Mouse (Mus musculus) WW6 (cell line): ENCODE data around the gene 9130409I23Rik.

Experiments
- DNase-seq: peaks from one replicate; pipeline ENCODE4 v3.0.0-alpha.2; 2013; ENCODE audit warnings: low read depth, low spot score

9130409I23Rik gene

DNA sequence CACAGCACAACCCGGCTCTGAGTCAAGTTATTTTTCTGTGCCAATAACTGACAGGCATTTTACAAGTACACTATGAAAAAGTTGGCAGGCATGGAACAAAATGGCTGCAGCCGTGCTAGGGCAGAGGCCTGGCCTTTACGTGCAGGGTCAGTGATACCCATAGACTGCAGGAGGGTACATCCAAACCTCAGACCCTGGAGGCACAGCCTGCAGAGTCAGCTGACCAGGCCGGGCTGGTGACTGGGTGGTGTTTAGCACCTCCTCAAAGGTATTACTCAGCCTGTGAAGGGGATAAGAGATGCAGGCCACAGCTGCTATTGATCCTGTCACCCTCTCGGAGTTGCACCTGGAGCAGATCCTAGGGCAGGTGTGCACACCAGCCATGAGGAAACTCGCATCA, at the start of gene 9130409I23Rik:
9130409I23Rik (plus strand) TSS at position 301 of the 400 bp plus-strand sequence.
- no peak for DNase-seq

- DNase-seq, result no peak
Measured at GRCm38 (mm10) chr1:181001621-181002020, 49.4 kb upstream of the 9130409I23Rik start.

DNA sequence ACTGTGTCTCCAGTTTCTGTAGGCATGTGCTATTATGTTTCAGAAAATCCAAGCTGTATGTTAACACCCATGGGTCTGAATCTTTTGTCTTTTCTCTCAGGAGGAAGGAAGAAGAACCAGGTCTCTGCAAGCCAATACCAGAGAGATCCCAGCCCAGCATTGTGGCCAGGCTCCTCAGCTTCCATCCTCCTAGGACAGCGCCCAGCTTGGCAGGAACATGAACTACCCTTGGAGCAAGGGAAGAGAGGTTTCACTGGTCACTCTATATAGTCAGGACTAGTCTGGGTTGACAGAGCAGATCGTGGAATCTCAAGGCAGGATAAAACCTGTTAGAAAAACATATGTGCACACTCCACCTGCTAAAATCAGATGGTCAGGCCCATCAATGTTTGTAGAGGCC, 47.2 kb upstream of the 9130409I23Rik start:
- DNase-seq, result no peak

DNA sequence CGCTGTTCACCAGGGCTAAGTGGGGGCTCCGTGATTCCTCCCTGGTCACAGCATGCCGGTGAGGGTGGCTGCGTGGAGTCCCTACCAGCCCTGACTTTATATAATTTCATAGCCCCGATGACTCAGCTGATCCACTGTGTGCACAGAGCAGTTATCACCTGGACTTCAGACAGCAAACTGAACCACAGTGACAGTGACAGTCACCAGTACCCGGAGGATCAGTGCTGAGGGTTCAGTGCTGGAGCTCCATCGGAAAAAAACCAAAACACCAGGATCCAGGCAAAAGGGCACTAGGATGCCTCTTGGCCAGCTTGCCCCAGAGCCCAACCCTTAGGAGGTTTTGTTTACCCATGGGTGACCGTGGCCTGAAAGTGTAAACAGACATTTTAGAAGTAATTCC, 45.7 kb upstream of the 9130409I23Rik start:
- DNase-seq, result no peak

DNA sequence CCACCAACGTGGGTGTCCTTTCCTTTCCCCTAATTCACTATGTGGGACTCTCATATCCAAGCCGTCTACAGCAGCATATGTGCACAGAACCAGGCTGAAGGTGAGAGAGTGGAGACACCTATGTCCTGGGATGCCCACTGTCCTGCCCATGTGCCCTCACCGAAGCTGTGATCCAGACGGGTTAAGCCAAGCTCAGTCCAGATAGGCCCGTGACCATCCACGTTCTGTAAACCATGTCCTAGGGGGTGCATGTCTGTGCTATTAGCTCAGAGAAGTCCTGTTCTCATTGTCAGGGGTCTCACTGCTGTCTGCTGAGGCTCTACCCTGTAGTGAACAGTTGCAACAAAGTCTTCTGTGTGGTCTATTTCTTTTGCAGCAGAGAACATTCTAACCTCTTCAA, 43.2 kb upstream of the 9130409I23Rik start:
- DNase-seq, result no peak

- DNase-seq, result no peak
Measured at GRCm38 (mm10) chr1:181008266-181008665, 42.8 kb upstream of the 9130409I23Rik start.

- DNase-seq, result no peak
Measured at GRCm38 (mm10) chr1:181009011-181009590, 41.9 kb upstream of the 9130409I23Rik start.

DNA sequence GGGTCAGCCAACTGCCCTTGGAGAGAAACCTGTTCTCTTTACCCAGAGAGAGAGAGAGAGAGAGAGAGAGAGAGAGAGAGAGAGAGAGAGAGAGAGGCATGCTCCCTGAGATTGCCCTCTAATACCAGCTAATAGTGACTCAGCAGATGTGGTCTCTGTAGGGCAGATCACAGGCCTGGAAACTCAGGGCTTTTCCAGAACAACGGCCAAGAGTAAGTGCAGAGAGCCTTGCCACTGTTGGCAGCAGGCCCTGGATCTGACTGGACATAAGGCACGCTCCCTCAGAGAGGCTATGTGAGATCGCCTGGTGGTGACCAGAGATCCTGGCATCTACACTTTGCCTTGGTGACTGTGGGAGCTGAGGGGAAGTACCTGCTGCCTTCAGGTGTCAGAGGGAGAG, 41.3 kb upstream of the 9130409I23Rik start:
- DNase-seq, result no peak

- no peak for DNase-seq
Measured at GRCm38 (mm10) chr1:181010171-181010932, 40.7 kb upstream of the 9130409I23Rik start.

DNA sequence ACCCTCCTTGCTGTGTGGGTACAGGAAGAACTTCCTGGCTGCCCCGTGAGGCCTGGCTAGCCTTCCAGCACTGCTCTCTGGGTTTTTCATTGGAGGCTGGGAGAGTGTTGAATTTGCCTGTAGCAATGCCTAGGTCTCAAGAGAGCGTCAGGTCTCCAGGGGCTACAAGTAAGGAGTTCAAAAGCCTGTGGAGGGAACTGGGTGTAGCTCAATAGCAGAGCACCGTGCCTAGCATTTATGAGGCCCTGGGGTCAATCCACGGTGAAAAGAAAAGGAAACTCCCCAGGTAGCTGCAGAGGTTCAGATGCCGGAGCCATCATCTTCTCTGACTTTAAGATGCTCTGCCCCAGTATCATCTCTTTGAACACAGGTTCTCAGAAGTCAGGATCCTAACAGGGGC, 39.4 kb upstream of the 9130409I23Rik start:
- DNase-seq, result no peak

- no peak for DNase-seq
Measured at GRCm38 (mm10) chr1:181012416-181012815, 38.6 kb upstream of the 9130409I23Rik start.

DNA sequence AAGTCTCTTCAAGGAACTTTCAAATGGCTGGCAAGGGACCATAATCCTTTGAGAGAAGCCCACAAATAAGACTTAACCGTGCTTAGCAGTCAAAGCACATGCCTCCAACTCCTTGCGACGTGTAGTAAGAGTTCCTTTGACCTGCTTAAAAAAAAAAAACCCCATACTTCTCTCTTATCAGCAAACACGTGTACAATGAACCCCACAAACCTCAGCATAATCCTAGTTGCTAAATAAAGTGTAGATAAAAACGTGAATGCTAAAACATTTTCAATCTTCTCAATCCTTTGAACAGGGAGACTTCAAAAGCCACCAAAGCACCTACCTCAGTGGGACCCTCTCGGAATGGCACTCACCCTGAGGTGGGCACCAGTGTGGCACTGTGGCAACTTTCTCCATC, 37.6 kb upstream of the 9130409I23Rik start:
- DNase-seq, result no peak

GRCm38 (mm10) chr1:181014731-181015500, 36.1 kb upstream of the 9130409I23Rik start:
- no peak for DNase-seq

DNA sequence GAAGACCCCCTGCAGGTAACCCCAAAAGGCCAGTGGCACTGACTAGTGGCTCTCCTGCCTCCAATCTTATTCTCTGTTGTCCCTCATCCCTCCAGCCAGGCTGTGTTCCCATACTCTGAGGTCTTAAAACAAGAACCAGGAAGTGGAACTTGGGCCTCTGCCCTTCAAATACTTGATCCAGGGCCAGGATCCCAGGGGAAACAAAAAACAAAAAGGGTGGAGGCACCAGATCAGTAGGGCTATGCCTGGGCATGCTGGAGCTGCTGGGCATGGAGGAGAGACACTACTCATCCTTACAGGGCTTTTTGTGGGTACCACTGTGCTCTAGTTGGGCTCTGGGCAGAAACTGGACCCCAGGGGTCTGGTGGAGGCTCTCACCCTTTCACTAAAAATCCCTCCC, 35.5 kb upstream of the 9130409I23Rik start:
- DNase-seq, result no peak

DNA sequence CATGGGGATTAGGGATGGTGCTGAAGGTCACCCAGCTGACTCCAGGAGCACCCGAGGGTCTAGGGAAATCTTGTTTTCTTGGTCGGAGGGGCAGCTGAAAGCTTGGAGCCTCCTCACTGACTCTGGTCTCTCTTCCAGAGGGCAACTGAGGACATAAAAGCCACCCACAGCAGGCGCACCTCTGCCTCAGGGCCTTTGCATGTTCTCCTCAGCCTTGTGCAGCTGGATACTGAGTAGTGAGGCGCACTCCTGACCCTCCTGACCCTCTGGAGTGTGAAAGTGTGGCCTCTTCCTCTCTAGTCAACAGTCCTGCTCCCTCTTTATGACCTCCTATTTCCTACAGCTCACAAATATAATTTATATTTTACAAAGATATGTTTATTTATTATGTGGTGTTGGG, 35.0 kb upstream of the 9130409I23Rik start:
- DNase-seq, result no peak

DNA sequence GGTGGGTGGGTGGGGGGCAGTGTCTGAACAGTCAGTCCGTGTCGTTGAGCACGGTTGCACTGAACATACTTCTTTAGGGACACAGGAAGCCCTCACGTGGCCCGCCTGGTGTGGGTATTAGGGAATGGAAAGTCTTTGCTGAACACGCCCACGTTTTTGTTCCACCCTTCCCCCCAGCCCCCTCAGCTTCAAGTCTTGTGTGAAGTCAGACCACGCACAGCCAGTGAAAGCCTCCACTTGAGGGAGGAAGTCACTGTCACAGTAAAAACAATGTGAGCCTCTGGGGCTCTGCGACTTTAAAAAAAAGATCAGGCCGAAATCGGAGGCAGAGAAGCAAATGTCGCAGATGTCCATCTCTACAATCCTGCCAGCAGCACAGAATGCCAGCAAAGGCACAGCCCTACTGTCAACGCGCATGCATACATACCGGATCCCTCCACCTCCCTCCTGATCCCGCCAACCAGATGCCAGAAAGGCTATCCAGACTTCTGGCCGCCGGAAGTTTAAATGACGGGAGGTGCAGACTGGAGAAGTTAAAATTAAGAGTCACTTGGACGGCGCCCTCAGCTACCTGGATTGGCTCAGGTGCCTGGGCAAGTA, 34.4 kb upstream of the 9130409I23Rik start:
- no peak for DNase-seq

DNA sequence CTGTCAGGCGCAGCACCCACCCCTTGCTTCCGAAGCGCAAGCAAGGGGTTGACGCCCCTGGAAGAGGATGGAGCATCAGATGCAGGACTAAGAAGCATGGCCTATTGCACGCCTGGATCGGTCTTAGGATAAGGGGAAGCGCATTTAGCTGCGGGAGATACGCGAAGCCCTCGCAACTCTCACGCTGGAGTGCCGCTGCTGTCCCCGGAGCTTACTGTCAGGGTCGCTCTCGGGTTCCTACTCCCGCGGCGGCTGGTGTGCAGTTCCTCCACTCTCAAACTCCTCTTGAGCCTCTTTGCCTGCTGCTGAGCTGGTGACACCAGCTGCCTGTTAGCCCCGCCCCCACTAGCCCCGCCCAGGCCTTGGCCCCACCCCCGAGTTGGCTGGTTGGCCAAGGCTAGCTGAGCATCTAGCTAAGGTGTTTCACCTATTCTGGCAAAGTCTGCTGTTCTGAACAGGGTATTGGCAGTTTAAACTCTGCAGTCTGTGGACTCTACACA, 33.8 kb upstream of the 9130409I23Rik start:
- DNase-seq, result peak; percentile 64

DNA sequence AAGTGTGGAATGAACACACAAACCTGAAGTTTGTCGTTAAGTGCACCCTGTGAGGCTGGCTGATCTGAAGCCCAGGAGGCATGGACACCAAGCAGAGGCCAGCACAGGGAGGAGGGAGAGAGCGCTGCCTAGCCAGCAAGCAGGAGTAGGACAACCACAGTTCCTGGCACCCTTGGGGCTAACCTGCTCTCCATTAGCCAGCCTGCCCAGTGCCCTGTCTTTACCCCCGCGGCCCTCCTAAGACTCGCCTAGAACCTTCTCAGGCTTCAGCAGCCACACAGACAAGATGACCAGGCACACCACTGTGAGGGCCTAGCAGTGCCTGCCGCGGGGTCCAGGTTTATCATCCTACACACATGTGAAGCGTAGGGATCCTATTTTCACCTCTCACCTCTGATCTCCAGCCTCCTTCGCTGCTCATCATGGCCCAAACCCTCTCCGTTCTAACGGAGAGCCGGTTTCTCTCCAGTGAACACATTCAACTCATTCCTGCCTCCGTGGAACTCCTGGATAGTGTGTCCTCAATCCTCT, 33.1 kb upstream of the 9130409I23Rik start:
- DNase-seq, result no peak

DNA sequence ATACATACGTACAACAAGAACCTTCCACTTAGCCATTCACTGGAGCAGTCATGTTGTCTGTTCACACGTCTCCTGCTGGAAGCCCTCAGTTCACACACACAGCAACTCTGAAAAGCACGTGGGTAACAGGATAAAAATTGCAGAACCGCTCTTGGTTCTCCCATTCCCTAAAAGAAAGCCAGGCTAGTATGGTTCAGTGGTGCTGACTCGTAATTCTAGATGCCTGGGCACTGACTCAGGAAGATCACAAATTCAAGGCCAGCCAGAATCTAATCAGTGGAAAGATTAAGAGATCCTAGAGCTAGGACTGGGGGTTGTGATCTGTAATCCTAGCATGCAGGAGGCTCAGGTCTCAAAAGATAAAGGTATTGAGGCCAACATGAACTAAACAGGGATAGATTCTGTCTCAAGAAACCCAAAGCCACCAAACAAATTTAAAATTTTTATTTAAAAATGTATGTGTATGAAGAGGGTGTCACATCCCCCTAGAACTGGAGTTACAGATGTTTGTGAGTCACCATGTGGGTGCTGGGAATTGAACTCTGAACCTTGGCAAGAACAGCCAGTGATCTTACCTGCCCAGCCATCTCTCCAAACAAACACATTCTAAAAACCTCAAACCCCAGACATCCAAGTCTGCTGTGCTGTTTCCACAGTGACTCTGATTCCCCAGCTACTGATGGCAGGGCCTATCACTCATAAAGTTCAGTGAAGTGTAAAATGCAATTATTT, 30.1 kb upstream of the 9130409I23Rik start, which contains the start of gene Ephx1:
Ephx1 (minus strand) TSS at position 149 of the 732 bp plus-strand sequence.
- DNase-seq, result no peak

- no peak for DNase-seq
Measured at GRCm38 (mm10) chr1:181021488-181021865, 29.6 kb upstream of the 9130409I23Rik start.

GRCm38 (mm10) chr1:181022265-181022664, 28.8 kb upstream of the 9130409I23Rik start:
- peak; percentile 57 for DNase-seq
